Mouse (Mus musculus) thymus, postnatal 0 days (tissue): ENCODE measurements around the gene Cfap43. TPM values are rescaled to one million over a fixed set of nuclear protein-coding genes. Genes with fewer than 3 reads are reported as not detected.

Experiments
- DNase-seq: peaks from one replicate; pipeline ENCODE4 v3.0.0-alpha.2; 2015; ENCODE audit warnings: low spot score
- polyA plus RNA-seq: library from polyadenylated mRNA; unstranded; fragments of >200 nt; fragmentation: Nextera tagmentation; extraction: Ambion mirVana; gene quantifications from 2 replicates; pipeline ENCODE4 v1.2.1, GENCODE M21; 2015

The Cfap43 gene
- 0.20 and 0.35 TPM in 2 replicates for polyA plus RNA-seq

- DNase-seq = peak; percentile 89
Observed at GRCm38 (mm10) chr19:47919126-47919965, at the start of gene Cfap43, which contains the start of gene Itprip. Cfap43 (minus strand) TSS chr19:47919287. Itprip (minus strand) TSS chr19:47919299.

GRCm38 (mm10) chr19:47958181-47958580 lies 39.1 kb upstream of the Cfap43 start:
- DNase-seq = no peak

- no peak for DNase-seq
Observed at GRCm38 (mm10) chr19:47953169-47953568, 34.1 kb upstream of the Cfap43 start.

DNA sequence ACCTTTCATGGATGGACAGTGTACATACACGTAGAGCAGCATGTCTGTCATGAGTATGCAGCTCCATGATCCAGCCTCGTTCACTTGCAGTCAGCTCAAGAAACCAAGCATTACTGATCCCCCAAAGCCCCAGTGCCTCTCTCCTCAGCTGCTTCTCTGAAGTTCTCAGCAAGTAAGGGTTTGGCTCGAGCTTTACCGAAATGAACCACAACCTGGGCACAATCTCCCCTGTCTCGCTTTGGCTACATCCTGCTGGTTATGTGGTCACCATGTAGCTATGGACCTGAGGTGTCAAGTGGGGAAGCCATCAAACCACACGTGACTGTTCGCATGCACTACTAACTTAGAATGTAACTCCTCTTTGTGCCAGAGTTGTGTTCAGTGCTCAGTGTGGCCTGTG lies 31.9 kb upstream of the Cfap43 start:
- DNase-seq = no peak

DNA sequence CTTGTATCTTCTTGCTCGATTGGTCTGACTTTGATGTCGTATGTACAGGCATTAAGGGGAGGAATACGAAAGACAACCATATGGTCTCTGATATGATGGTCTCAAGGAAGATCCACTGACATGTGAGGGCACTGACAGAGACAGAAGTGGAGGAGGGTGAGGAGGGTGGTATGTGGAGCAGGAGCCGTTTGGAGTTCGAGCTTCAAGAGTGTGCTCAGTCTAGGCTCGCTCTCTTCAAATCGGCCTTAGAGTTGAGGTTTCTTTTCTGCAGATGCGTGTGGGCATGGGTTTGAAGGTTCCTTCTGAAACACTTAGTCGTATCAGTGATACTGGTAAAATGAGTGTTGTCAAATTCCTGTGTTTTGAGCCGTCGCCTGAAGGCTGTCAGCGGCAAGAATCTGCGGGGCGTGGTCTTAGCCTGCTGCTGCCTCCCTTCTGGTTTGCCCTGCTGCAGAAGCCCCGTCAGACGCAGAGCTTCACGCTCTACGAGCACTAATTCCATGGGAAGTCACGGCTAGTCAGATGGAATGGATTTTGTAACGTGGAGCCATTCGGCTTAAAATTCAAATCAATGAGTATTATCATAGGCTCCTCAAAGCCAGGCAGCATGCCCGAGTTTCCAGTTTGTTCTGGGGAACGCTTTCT lies 27.9 kb upstream of the Cfap43 start:
- DNase-seq = no peak

GRCm38 (mm10) chr19:47939361-47939760 lies 20.3 kb upstream of the Cfap43 start:
- DNase-seq = no peak

DNA sequence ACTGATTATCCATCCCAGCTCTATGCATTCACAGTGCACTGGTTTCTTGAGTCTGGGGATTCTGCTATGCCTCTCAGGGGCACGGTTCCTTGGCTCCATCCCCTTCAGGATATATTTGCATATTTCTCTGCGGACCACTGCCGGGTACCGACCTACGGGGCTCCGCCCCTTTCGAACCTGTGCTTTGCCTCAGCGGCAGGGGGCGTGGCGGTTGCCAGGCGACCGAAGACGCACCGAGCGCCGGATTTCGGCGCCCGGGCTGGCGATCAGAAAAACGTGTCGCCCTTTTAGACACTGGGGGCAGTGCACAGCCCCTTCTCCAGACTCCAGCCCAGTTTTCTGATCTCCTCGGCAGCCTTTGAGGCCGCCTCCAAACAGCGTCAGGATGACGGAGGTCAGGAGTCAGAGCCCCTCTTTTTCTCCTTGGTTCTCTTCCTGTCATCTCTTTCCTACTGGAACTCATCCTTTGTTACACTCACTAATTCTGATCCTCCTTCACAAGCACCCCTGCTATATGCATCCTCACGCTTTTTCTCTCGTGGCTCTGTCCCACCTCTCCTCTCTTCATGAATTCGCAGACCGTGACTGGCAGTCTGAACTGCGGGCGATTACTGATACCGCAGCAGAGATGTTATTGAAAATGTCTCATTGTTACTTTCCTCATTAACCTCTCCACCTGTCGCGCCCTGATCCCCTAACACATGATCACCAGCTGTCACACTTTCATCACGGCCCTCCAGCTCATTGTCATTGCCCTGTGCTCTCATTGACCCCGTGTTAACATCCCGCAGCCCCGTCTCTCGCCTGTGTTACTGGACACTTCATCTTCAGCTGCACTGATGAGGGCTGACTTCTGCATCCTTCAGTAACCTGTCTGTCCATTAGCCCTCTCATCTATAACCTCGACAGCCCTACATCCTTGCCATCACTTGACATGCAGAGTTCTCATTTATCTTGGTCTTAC lies 18.6 kb upstream of the Cfap43 start, which contains the start of gene Cfap58:
Gene Cfap58, plus strand, starts transcription at position 233 of the 964 bp plus-strand sequence.
- DNase-seq = peak; percentile 82

GRCm38 (mm10) chr19:47936938-47937337 lies 17.9 kb upstream of the Cfap43 start:
- no peak for DNase-seq

GRCm38 (mm10) chr19:47936490-47936889 lies 17.4 kb upstream of the Cfap43 start:
- DNase-seq = no peak

GRCm38 (mm10) chr19:47935530-47935929 lies 16.4 kb upstream of the Cfap43 start:
- no peak for DNase-seq

GRCm38 (mm10) chr19:47934636-47935238 lies 15.7 kb upstream of the Cfap43 start:
- DNase-seq = no peak

DNA sequence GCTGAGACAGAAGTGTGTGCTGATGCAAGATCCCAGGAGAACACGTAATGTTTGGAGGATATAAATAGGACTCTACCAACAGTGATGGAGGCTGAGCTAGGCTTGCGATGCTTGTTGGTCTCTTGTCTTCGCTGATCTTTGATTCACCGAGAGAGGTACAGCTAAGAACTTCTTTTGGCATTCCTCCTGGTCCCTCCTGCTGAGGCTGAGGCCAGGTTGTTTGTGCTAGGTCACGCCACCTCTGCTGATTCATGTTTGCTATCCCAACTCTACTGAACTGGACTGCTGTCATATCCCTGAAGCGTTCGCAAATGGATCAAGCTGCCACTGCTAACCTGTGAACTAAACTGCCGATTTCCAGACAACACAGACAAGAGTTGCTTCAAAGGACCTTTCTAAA lies 15.1 kb upstream of the Cfap43 start:
- DNase-seq = no peak

- peak; percentile 72 for DNase-seq
Observed at GRCm38 (mm10) chr19:47931982-47932638, 13.0 kb upstream of the Cfap43 start.

DNA sequence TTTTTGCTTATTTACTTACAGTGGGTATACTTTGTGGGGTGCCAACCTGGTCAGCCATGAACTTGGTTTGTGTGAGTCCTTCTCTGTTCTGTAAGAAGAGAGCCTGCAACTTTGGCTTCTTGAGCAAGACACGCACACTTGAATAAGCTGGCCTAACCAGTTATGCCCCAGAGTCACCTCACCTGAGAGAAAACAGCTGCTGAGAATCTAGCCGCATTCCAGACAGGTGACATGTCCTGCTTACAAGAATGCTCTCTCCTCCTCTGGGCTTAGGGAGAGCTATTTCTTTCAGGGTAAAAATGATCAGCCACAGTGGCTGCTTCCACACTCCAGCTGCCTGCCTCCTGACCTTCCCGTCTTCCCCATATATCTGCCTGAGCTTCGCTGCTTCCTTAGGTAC lies 10.0 kb upstream of the Cfap43 start:
- DNase-seq = no peak

GRCm38 (mm10) chr19:47927032-47927431 lies 7.9 kb upstream of the Cfap43 start:
- DNase-seq = no peak

DNA sequence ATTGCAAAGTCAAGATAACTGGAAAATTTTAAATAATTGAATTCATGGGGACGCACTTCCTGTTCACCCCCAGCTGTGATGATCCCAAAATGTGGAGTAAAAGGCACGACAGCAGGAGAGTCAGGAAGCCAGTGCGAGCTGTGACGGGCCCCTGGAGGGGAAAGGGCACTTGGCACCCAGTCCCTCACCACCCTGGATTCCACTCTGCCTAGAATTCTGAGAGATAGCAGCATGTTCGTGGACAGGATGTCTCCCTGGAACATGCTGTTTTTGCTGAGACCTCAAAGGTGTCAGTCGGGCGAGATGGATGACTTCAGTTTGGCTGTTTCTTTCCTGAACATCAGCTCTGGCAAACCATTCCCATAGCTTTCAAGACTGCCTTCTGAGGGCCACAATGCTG lies 6.7 kb upstream of the Cfap43 start:
- DNase-seq = no peak

DNA sequence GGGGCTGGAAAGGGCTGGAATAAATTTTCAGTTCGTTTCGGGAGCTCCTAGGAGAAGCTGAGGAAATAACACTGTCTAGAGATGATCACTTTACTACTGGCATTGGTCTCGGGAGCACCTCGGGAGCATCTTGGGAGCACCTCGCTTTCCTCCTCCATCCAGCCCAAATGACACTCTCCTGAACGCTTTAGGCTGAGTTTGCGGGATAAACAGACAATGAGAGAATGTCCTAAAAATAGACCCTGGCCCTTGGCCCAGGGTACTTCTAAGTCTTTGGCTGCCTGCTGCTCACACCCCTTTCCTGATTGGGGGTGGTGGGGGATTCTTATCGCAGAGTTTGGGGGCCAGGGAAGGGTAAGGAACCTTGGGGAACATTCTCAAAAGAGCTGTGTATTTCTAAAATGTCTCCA lies 884 bp upstream of the Cfap43 start:
- DNase-seq = no peak

GRCm38 (mm10) chr19:47918455-47919101 lies 509 bp downstream of the Cfap43 start:
- DNase-seq = peak; percentile 66

DNA sequence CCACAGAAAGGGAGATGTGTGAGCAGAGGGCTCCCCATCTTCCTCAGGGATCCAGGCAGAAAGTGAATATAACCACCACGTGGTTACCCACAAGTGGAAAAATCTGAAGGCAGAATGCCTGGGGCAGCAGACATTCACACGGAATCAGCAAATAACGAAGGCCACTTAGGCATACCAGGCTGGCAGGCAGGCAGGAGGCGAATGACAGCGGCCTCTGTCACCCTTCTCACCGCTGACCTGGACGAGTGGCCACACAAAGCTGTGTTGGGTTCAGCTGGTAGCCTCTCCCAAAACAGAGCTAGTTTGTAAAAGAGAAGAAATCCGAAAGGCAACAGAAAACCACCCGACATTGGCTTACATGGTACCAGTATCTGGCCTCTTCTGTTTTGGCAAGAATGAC lies 1.1 kb downstream of the Cfap43 start:
- DNase-seq = no peak

DNA sequence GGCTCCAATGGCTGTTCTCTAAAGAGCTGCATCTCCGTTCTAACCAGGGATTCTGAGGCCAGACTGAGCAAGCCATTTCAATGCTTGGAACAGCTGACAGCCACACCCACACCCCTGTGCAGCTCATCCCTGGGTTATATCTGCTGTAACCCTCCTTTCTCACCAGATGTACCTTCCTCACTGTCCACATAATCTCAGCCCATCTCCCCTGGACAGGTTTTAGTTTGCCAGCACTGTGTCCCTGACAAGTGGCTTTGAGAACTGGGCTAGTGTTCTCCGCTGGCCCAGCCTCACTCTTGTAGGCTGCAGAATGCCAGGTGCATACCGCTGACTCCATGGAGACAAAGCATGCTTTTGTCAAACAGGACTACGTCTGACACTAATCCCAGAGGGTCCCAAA lies 1.7 kb downstream of the Cfap43 start:
- DNase-seq = no peak
